Mouse (Mus musculus) lung, adult 2 months (tissue): ENCODE results near the gene Ephb4.

Experiments
- CTCF ChIP-seq: fragments of 200-500 bp; IDR thresholded peaks from 2 replicates; pipeline ENCODE4 v1.5.1; 2011; ENCODE audit warnings: mild to moderate bottlenecking, low read length, control low read depth; ENCODE audit not compliant: insufficient read depth
- POLR2A ChIP-seq: fragments of 200-500 bp; IDR thresholded peaks from 2 replicates; pipeline ENCODE4 v1.6.1; 2011; ENCODE audit warnings: low read depth, mild to moderate bottlenecking, control low read depth, low read length, borderline replicate concordance; ENCODE audit errors: extremely low read depth

DNA sequence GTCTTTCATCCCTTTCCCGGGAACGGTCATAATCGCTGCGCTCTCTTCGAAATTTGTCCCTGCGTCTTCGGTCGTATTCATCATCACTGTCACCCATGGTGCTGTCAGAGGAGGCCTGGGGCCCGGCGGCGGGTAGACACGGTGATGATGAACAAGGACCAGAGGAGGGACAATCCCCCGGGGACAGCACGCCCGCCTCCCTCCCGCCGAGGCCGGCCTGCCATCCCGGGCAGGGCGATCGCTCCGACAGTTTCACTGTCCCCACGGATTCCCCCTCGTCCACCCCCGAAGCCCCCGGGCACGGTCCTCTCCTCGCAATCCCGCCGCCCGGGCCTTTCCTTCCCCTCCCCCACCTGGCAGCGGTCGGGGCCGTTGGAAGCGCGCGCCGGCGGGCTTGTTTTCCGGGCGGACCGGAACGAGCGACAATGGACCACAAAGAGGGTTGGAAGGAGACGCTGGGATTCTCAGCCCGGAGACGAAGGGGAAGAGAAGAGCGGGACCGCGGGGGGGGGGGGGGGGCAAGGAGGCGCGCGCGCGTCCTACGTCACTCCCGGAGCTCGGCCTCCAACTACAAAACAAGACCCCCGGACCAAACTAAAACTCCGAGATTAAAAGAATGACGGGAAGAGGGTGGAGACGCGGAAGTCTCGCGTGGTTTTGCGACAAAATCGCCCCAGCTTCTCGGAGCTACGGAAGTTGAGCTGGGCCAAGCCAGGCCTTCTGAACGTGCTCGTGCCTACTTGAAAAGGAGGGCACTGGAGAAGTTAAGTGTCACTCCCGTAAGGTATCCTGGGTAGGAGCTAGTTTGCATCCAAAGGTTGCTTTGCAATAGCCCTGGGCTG is 42.6 kb upstream of the Ephb4 start, which contains the start of gene Srrt:
- TF ChIP-seq CTCF (no peak), POLR2A (peak; percentile 71; the same call in 1 of the 2 replicates)
